Mouse (Mus musculus) spleen, adult 2 months (tissue): ENCODE data around the gene Kif11.

Experiments used
- CTCF ChIP-seq: fragments of 200-500 bp; IDR thresholded peaks from 2 replicates; pipeline ENCODE4 v1.5.1; 2011; ENCODE audit warnings: mild to moderate bottlenecking, inconsistent platforms; ENCODE audit not compliant: insufficient read depth, insufficient read length, insufficient replicate concordance; ENCODE audit errors: extremely low read depth
- POLR2A ChIP-seq: fragments of 200-500 bp; IDR thresholded peaks from 2 replicates; pipeline ENCODE4 v1.6.1; 2011; ENCODE audit warnings: low read depth, low read length, inconsistent platforms

- TF ChIP-seq POLR2A (no peak), CTCF (no peak)
Measured at GRCm38 (mm10) chr19:37431139-37431756, 55.0 kb downstream of the Kif11 start.
